Mouse (Mus musculus) fat pad, adult 2 months (tissue): Measurements from ENCODE around the gene Rbsn.

Experiments
- DNase-seq: peaks from one replicate; pipeline ENCODE4 v3.0.0-alpha.2; 2011; ENCODE audit warnings: low read depth, low spot score; ENCODE audit errors: extremely low read depth

Gene Rbsn

DNA sequence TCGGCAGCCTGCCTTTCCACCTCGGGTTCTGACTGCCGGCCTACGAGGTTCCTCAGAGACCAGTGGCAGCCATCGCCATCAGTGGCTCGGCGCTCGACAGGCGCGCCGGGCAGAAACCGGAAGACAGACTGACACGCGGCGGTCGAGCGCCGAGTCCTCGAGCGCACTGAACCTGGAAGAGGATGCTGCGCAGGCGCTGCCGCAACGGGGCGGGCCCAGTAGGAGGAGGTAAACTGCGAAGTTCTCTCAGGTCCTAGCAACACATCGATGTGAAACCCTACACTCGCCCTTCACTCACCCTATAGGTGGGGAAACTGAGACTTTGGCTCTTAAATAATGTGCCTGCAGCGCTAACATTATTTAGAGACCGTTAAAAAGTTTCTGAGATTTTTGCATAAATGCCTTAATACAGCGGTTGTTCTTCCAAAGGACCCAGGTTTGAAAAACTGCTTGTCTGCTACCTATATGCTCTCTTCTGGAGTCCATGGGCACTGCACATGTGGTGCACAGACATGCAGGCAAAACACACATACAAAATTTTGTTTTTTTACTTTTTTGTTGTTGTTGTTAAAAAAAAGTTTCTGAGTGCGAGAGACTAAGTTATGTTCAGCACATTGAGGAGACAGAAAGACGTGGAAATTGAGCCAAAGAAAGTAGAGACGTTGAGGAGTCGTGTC, at the start of gene Rbsn:
Rbsn (minus strand) TSS at position 153 of the 677 bp plus-strand sequence.
- peak; percentile 31 for DNase-seq

DNA sequence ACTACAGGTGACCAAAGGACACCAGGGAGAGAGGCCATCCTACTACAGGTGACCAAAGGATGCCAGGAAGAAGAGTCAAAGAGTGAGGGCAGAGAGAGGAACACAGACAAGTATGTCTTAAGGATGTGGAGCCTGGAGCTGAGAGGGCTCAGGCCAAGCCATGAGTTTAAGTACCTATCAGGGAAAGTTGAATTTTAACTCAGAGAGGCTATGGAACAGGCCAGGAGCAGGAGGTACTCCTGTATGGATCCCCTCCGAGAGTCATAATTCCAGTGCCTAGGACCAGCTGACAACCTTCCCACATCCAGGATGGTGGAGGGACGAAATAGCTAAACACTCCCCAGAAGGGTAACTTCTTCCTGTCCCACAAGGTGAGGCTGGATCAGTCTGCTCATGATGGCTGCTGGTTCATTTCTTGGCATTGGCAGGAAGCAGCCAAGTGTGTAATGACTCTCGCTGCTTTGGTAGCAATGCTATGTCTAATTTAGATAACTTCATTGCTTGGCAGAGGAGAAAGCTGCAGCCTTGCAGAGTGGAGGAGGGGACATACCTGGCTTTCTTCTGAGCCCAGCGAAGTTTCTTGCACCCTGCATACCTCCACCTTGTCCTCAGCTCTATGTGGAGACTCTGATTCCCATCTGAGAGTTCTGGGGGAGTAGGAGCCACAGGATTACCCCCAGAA, 46.6 kb upstream of the Rbsn start:
- DNase-seq, result no peak

DNA sequence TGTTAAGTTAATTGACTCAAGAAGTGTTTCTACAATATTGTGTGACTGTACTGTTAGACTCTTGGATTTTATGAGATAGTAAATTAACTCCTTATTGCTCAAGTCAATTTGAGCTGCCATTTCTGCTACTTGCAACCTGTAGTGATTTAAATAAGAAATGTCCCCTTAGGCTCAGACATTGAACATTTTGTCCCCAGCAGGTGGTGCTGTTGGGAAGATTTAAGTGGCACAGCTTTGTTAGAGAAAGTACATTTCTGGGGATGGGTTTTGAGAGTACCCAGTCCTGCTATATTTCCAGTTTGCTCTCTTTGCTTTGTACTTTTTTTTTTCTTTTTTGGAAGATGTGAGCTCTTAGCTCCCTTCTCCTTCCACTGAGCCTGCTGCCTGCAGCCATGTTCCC, 40.6 kb upstream of the Rbsn start:
- DNase-seq, result no peak

DNA sequence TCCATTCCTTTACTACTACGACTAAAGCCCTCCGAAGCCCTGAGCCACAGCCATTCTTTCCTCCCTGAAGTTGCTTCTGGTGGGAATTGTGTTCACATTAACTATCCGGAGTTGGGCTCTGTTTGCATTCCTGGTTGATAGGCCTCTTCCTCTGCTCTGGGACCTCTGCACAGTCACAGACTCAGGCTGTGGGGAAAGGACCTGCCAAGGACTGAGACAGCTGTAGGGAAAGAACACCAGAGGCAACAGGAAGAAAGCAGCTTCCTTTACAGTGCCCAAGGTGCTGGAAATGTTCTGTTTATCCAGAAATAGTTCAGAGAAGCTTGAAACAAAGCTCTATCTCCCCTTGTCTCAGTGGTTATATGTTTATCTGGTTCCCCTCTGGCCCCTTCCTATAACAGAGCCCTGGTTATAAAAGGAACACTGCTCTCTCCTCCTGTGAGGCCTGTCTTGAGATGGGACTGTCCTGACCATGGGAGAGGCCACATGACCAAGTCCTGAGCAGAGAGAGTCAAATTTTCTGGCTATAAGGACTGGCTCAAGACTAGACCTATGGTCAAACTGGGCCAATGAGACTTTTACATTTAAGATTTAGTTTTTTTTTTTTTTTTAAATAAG, 38.6 kb upstream of the Rbsn start:
- no peak for DNase-seq

DNA sequence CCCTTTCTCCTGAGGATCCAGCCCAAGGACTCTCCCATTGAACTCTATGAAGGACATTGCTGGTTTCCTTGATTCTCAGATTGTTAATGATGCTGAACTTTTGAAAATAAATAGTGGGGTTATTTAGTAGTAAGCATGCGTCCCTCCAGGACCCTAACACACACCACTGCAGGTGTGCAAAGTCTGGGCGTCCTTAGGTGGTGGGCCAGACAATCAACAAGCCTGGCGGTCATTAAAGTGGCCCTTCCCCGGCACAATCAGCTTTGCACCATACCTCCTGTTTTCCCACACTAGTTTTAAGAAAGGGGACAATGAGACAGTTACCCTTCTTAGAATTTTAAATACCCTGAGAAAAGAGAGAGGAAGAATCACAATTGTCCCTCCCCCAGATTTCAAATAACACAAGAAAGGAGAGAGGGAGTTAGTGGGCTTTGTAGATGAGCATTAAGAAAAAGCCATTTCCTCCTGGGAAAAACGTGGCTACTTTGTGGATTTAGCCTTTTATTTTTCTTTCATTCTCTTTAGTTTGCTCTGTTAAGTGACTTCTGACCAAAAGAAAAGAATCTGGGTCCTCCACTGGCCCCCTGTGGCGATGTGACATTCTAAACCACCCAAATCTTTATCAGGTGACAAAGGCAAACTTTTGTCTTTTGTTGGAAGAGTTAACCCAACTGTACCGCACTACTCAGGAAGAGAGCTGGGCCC, 32.6 kb upstream of the Rbsn start:
- no peak for DNase-seq

DNA sequence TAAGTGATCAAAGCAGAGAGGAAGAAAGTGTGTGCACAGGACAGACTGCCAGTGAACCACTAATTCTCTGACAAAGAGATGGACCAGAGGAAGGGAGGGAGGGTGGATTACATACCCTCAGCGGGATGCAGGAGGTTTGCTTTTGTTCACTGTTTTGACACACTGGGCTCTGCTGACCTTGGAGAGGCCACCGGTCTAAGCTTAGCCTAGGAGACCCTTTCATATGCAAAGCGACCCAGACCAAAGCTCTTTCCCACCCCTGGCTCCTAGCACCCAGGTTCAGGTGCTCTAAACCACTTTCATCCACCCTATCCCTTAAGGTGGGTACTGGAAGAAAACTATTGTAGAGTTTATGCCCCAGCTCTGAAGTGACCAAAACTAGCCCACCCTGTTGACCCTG, 31.6 kb upstream of the Rbsn start:
- DNase-seq, result no peak

DNA sequence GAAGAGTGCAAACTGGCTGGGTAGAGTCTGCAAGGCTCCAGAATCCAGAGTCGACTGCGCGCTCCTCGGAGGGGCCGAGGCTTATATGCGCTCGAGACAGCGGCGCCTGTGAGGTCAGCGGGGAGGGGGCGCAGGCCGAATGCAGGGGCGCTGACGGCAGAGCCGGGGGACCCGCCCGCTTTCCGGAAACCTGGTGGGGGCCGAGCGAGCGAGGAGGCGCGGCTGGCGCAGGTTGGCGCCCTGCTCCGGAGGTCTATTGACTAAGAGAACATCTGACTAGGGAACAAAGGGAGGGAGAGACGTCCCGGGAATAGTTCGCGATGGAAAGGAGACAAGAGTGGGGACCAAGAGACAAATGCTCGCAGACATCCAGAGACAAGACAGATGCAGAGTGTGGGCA, 29.9 kb upstream of the Rbsn start, which contains the start of gene Trh:
Trh (minus strand) TSS at position 60 of the 400 bp plus-strand sequence.
- DNase-seq, result no peak

DNA sequence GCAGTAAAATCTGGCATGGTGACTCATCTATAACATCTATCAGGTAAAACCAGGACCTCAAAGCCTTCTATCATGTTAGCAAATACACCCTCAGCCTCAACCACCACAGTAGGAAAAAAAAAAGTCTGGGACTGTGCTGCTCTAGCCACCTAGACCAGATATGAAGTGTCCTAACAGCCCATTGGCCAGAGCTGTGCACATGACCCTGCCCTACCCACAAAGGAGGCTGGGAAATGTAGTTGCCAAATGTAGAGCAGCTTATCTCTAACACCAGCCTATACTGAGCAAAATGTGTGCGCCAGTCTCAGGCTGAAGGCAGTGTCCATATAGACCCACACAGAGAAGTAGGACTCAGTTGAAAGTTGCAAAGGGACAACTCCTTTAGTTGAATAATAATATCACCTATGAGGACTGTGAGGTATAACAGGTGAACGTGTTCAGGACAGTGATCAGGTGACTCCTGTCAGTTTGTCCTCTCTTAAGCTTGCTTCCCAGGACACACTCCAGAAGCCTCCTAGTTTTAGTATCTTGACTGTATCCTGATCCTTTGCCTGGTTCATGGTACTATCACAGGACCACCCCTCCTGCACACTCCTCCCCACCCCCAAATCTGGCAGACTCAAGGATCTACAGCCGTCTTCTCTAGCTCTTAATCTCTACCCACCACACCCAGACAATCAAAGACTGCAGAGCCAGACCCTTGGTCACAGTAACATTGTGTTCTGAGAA, 26.6 kb upstream of the Rbsn start:
- DNase-seq, result no peak

DNA sequence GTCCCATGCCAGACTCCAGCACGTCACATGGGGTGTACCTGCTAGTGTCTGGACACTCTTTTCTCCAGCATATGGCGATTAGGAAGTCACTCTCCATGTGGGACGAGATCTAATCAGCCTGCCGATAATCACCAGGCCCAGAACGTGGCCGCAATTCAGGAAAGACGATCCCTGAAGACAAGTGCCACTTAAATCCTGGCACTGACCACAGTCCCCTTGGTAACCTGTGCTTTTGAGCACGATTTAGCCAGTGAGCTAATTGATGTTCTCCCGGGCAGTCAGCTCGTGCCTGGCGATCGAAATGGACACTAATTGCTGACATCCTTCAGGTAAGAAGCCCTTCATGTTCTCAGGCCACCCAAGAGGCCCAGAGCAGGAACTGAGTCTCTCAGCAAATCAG, 20.3 kb upstream of the Rbsn start:
- no peak for DNase-seq

DNA sequence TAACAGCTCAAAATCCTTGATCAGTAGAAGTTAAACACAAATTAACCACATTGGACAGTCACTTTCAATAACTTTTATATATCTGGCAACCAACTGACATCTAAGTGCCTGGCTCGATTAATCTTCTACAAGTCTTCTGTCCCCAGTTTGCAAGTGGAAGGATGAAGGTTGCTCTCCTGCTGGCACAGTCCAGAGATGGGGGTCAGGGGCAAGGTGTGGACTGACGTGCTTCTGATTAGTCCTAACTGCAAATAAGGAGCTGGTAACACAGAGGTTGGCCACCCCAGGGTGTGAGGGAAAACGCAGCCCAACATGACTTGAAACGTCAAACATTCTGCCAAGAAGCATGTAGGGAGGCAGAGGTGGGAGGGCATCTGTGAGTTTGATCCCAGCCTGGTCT, 17.0 kb upstream of the Rbsn start:
- DNase-seq, result no peak

DNA sequence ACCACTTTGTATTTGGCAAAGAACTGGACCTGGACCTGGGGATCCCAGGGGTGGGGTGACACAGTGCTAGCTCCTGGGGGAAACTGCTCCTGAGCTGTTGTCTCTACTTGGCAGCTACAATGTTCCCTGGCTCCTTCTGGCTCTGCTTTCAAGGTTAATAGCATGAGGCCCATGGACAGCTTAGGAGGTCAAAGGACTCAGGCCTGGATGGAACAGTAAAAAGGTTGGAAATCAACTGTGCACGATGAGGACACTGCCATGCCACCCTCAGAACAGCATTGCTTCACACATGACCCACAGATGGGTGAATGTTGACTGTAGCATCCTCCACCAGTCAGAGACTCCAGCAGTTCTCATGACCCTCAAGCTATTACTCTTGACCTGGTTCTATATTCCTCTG, 16.6 kb upstream of the Rbsn start:
- DNase-seq, result no peak

DNA sequence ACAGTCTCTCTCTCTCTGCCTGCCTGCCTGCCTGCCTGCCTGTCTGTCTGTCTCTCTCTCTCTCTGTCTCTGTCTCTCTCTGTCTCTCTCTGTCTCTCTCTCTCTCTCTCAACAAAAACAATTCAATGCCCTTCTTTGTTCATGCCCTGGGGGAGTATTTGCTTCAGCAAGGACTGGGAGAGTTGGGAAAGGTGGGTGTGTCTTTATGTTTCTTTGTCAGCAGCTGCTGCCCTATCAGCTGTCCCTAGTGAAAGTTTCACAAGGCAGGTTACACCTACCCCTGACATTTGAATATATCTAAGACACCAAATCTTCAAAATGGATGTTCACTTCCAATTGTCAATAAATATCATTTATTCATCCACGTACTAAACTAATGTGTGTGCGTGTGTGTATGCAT, 14.9 kb upstream of the Rbsn start:
- DNase-seq, result no peak

DNA sequence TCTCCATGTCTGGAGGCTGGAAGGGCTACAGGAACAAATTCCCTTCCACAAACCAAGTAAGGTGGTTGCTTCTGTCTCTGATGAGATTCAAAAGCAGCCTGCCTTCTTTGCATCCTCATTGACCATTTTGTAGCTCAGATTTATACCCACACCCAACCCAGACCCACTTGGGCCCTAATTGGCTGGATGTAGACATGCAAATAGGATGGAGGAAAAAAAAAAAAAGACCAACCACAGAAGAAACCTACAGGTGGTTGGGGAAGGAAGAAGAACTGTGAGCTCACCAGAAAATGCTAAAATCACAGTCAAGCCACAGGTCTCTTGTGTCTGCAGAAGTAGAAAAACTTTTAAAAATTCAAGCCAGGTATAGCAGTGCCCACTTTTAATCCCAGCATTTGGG, 14.4 kb upstream of the Rbsn start:
- DNase-seq, result no peak

DNA sequence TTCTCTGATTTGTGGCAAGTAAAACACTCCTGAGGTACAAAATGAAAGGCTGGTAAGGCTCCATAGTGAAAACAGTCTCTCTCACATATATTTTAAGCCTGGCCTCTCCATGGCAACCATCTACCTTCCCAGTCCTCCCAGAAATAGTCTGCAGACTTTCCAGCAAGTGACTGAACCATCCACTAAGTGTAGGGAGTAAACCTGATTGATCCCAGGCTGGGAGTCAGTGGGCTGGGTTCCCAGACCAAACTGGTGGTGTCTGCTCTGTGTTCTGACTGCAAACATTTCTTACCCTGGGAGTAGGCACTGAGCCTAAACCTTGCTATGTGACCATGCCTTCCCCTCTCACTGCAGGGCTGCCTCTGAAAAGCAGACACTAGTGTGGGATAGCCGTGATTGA, 10.3 kb upstream of the Rbsn start:
- DNase-seq, result no peak

DNA sequence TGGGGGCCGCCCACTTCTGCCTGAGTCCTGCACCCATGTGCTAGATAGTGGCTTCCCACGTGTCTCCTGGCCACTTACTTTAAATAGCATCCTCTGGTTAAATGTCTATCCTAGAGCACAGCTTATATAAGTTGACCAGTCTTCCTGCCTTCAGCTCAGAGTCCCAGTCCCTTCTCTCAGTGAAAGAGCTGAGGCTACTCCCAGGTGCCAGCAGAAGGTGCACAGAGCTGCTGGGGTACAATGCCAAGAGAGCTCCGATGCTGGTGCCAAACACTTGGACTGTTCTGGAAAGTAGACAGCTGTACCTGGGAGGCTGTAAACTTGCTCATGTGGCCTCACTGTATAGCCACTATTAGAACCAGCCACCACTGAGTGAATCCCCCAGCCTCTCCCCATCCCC, 7.3 kb upstream of the Rbsn start:
- no peak for DNase-seq

DNA sequence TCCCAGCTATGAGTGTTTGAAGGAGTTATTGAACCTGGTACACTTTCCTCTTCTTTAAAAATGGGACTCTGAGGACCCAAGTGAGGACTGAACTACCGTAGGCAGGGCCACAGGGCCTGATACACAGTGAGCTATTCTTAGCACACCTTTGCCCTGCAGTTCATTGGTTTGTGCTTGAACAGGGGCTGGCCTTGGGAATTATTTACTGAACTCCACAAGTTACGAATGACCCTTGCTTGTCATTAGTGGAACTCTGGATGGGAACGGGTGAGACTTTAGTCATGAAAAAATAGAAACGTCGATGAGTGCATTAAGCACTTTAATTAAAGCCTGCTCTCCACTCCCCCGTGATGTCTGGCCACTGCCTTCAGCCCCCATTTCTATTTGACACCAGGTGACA, 6.9 kb upstream of the Rbsn start:
- no peak for DNase-seq

DNA sequence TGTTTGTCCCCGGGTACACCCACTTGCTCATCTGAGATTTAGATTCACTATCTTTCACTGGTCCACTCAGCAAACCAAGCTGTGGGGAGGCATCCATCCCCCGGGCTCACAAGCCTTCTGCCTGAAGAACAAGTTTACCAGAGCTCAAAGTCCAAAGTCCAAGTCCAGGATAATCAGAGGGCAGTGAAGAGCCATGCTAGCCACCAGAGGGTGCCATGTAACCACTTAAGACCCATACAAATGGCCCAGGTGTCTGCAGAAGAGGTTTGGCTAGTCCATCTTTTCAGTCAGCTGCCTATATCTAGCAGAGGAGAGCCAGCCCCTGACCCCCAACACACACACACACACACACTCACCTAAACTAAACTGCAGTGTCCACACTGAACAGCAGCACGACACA, 4.7 kb upstream of the Rbsn start:
- no peak for DNase-seq

DNA sequence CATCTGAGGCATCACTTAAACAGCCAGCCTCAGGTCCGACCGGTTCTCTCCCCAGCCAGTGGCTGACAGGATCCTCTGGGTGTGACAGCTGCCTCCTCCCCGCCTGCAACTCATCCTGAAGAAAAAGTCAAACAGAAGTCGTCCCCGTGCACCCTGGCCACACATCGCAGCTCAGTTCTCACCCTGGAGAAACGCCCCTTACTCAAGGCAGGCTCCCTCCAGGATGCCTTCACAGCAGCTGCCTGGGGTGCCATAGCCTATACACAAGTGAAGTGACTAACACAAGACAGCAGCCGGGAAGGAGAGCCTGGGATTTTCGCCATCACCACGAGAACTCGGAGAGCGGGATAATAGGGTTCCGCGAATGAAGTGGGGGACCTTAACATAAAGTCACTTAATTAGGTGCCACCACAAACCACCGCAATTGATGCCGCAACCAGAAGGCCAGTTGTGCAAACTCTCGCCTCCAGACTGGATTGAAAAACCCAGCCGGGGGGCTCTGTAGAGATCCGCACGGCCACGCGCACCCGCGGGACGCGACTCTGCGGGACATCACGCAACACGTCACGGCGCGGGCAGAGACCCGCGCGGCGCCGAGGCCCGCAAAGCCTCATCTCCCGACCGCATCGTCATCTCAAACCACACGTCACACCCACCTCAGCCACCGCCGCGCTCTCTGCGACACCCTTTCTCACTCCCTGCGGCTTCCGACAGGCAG, 511 bp downstream of the Rbsn start:
- DNase-seq, result no peak

DNA sequence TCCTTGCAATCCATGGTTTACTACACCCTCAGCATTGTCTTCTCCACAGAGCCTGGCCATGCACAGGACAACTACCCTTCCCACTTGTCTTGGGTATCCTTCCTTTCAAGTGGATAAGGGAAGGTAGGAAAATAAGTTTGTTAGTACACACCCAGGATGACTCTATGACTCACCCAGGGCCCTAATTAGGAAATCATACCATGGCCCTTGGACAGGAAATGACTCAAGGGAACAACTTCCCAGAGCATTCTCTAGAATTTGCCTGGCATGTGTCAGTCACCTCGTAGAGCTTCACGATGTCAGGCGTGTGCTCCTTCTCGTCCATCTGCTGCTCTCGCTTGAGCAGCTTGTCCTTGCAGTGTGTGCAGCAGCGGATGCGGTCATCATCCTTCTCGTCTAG, 15.3 kb downstream of the Rbsn start:
- no peak for DNase-seq

DNA sequence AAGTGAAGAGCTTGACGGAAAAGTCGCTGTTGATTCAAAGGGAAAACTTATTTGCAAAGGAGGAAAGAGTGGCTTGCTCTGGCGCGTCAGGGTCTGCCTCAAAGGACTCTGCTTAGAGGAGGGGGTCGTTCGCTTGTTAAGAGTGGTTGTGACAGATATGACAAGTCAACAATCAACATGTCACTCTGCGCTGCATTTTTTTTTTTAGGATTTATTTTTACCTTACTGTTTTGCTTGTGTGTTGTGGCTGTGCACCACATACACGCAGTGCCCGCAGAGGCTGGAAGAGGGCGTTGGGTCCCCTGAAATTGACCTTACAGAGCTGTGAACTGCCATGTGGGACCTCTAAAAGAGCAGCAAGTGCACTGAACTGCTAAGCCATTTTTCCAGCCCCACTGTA, 30.5 kb downstream of the Rbsn start:
- DNase-seq, result no peak
